Mouse (Mus musculus) thymus, postnatal 14 days (tissue): ENCODE measurements around the gene Sf3b2.
"Not testable (repeated sequence)": the region's sequence is repeated elsewhere in the genome, so short reads cannot be mapped to it uniquely, and the experiment has no call there.

Experiments
- DNase-seq: peaks from one replicate; pipeline ENCODE4 v3.0.0; 2021

The Sf3b2 gene

GRCm38 (mm10) chr19:5272801-5273733, 22.2 kb downstream of the Sf3b2 start, which contains the start of gene Pacs1:
Gene Pacs1 (minus strand): TSS chr19:5273119.
- DNase-seq = peak; percentile 98

- peak; percentile 62 for DNase-seq
These were observed 22.9 kb downstream of the Sf3b2 start for GRCm38 (mm10) chr19:5272326-5272795.

- no peak for DNase-seq
These were observed 23.8 kb downstream of the Sf3b2 start for GRCm38 (mm10) chr19:5271430-5271829.

- no peak for DNase-seq
These were observed 25.9 kb downstream of the Sf3b2 start for GRCm38 (mm10) chr19:5269392-5269791.

- no peak for DNase-seq
These were observed 26.4 kb downstream of the Sf3b2 start for GRCm38 (mm10) chr19:5268875-5269274.

- DNase-seq = no peak
These were observed 27.2 kb downstream of the Sf3b2 start for GRCm38 (mm10) chr19:5268017-5268416.

- DNase-seq = no peak
These were observed 28.2 kb downstream of the Sf3b2 start for GRCm38 (mm10) chr19:5267015-5267414.

- peak; percentile 83 for DNase-seq
These were observed 38.1 kb downstream of the Sf3b2 start for GRCm38 (mm10) chr19:5257140-5257539.

GRCm38 (mm10) chr19:5236981-5237380, 58.3 kb downstream of the Sf3b2 start:
- not testable (repeated sequence) for DNase-seq

GRCm38 (mm10) chr19:5232696-5233095, 62.6 kb downstream of the Sf3b2 start:
- no peak for DNase-seq

- no peak for DNase-seq
These were observed 65.1 kb downstream of the Sf3b2 start for GRCm38 (mm10) chr19:5230110-5230509.

GRCm38 (mm10) chr19:5224624-5225023, 70.6 kb downstream of the Sf3b2 start:
- DNase-seq = no peak

- DNase-seq = no peak
These were observed 71.2 kb downstream of the Sf3b2 start for GRCm38 (mm10) chr19:5224077-5224476.
